Mouse (Mus musculus): ENCODE data around the gene Arhgef1. TPM values are rescaled to one million over a fixed set of nuclear protein-coding genes. Genes with fewer than 3 reads are reported as not detected.

Gene Arhgef1
- total RNA-seq, 4 experiments from 2014 or later: 31.8 to 45.5 (median 43.8) TPM

DNA sequence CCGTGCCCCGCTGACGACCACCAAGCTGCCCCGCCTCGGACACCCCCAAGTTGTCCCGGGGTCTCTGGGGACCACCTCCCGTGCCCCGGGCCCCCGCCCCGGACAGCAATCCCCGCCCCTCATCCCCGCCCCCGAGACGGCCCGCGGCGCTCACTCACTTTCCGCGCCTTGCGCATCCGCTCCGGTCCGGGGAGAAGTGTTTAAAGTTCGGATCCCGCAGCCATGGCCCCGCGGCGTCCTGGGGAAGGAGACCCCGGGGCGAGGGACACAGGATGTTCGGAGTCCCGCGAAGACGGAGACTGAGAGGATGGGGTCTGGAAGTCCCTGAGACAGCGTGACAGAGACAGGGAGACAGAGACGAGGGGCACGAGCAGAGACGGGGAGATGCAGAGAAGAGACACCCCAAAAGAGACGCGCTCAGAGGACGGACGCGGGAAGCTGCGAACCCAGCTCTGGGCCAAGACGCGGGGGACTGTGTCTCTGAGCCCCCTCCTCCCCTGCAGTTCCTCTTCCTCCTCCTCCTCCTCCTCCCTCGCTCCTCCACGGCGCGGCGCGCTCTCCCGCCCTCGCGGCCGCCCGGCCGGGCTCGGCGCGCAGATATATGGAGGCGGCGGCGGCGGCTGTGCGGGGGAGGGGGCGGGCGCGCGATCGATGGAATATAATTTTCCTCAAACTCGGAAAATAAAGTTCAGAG is 41.7 kb downstream of the Arhgef1 start, which contains the start of gene Gm4881:
Gene Gm4881 (minus strand): TSS at position 238 of the 694 bp plus-strand sequence.
- DNase-seq (ENCODE audit: low spot score): no peak

DNA sequence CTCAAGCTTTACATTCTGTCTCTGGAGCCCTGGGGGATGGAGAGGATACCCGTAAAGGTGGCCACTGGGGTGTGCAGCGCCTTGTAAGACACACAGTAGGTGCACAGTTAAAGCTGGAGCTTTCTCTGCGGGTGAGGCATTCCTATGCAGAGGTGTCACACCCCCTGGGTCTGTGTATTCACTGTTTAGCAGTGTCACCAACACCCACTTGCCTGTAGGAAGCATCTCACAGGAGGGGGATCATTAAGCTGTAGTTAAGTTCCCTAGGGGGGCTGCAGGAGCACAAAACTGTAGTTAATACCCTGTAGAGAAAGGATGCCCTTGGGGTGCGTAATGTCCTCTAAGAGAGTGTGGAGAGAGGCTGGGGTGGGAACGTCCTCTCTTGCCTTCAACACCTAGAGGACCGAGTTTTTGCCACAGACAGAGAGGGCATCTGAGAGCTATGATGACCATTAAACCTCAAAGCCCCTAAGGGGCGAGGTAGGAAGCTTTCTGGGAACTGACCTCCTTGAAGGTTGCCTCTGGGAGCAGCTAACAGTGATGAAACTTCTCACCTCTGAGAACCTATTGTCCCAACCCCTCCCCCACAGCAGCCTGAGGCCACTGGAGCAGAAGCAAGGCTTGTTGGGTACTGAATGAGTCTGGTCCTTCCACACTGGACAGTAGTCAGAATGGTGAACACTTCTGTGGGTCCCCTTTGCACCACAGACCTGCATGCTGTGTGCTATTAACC is 44.8 kb downstream of the Arhgef1 start:
- DNase-seq (ENCODE audit: low spot score): no peak

- no peak for DNase-seq (ENCODE audit: low spot score)
Observed at GRCm38 (mm10) chr7:24948774-24949173, 46.1 kb downstream of the Arhgef1 start.

- DNase-seq (ENCODE audit: low spot score): peak; percentile 48
Observed at GRCm38 (mm10) chr7:24949958-24950623, 47.4 kb downstream of the Arhgef1 start.

- DNase-seq (ENCODE audit: low spot score): no peak
Observed at GRCm38 (mm10) chr7:24953966-24954365, 51.3 kb downstream of the Arhgef1 start.

- no peak for DNase-seq (ENCODE audit: low spot score)
Observed at GRCm38 (mm10) chr7:24954450-24954849, 51.7 kb downstream of the Arhgef1 start.

DNA sequence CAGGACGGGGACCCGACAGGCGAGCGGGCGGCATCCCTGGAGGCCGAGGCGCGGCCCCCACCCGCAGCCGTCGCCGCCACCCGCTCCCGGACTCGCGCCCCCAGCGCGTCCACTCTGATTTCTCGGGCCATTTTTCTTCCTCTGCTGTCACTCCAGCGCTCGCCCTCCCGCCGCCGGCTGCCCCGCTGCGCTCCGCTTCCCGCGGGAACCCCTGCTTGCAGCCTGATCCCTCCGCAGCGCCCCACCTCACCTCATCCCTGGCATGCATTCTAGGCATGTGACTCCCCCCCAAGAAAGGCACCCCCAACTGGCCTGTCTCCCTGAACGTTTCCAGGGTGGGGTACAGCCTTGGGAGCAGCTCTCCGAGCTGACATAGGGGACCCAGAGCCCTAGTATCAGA is 52.5 kb downstream of the Arhgef1 start:
- no peak for DNase-seq (ENCODE audit: low spot score)

GRCm38 (mm10) chr7:24964288-24964687 is 61.6 kb downstream of the Arhgef1 start:
- no peak for DNase-seq (ENCODE audit: low spot score)

DNA sequence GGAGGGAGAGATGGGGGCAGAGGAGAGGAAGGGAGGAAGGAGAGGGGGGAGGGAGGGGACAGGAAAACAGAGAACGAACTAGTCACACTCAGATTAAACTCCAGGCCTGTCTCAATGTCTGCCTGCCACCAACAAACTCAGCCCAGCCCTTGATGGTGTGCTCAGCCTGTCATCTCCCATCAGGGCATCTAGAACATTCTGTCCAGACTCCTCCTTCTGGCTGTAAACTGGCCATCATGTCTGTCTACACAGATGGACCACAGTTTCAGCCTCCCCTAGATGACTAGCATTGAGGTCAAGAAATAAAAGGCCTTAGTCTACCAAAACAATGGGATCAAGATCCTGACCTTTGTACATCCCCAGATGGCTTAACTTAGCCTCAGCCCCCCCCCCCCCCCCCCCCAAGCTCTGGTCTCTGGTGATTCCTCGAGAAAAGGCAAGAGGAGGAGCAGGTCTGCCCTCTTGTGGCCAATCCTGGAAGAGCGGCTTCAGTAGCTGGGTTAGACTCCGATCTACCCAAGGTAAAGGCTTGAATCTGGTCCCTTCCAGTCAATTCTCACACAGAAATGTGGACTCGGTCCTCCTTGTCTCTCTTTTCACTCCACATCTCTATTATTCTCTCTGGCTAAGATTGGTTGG is 62.3 kb downstream of the Arhgef1 start:
- DNase-seq (ENCODE audit: low spot score): peak; percentile 77

DNA sequence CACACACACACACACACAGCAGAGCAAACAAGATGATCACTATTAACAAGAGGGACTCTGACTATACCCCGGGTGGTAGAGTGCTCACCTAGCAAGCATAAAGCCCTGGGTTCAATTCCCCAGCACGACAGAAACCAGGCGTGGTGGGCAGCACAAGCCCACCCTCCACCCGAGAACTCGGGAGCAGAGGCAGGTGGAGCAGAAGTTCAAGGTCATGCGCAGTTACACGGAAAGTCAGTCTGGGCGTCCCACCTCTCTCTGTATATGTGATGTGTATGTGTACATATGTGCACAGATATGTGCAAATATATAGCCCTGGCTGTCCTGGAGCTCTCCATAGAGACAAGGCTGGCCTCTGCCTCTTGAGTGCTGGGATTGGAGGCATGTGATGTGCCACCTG is 65.3 kb downstream of the Arhgef1 start:
- DNase-seq (ENCODE audit: low spot score): no peak

GRCm38 (mm10) chr7:24968463-24968862 is 65.8 kb downstream of the Arhgef1 start:
- DNase-seq (ENCODE audit: low spot score): no peak

- DNase-seq (ENCODE audit: low spot score): no peak
Observed at GRCm38 (mm10) chr7:24969805-24970204, 67.1 kb downstream of the Arhgef1 start.

GRCm38 (mm10) chr7:24970341-24970740 is 67.6 kb downstream of the Arhgef1 start:
- DNase-seq (ENCODE audit: low spot score): no peak

DNA sequence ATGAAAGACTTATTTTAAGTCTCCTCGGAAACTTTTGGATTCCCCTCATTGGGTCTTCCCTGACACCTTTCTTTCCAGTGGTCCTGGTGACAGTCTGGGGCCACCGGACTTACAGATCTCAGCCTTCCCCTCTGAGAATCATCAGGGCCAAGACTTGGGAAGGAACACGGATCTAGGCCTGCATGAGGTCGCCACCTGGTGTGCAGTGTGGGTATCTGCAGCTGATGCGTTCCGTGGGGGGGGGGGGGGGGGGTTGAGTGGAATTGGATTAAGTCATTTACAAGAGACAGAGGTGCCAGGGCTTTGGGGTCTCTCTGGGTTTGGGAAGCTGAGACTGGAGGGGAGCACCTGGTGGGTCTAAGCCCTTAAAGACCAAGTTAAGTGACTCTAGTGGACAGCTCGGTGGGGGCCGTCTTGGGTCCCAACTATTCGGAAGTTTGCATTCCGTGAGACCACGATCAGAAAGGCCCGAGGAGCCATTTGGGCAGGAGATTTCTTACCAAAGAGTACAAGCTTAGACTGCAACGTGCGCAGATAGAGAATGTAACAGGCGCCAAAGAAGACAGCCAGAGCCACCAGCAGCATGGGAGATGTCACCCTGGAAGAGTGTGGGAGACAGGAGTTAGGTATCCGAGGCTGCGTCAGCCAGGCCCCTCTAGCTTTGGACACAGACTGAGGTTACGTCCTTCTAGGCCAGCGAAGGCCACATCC is 68.7 kb downstream of the Arhgef1 start:
- DNase-seq (ENCODE audit: low spot score): no peak

DNA sequence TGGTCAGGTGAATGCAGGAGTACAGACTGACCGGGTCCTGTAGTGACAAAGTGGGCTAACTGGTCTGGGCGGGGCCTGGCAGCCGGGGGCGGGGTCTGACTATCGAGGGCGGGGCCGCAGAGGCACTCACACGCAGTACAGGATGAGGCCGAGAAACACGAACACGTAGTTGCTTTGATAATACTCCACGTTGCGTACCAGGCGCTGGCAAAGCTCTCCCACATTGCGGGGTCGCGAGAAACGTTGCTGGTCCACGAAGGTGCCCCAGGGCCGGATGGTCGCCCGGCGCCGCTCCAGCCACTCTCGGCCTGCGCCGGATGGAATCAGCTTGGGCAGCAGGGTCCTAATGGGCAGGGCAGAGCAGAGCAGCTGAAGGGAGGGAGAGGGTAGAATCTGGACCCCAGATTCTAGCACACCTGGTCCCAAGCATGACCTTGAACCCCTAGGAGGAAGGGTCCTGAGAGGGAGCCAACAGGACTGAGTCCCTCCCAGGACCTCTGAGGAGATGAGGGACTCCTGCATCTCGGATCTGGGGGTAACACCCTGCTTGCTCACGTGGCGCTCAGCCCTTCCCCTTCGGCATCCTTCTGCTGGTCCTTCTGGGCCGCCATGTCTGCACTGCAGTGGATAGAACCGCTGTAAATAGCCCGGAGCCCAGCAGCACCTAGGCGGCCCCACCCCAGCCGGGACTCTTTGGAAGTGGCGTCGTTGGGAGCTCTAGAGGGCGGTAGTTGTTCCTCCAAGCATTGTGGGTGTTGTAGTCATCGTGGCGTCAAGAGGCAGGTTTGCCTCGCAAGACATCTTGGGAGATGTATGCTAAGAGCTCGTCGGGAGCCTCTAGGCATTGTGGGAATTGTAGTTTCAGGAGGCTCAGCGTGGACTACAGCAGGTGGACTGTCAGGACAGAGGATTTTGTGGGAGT is 69.5 kb downstream of the Arhgef1 start, which contains the start of gene Rabac1:
Gene Rabac1 (minus strand): TSS at position 783 of the 922 bp plus-strand sequence.
- DNase-seq (ENCODE audit: low spot score): peak; percentile 97

- no peak for DNase-seq (ENCODE audit: low spot score)
Observed at GRCm38 (mm10) chr7:24973208-24973607, 70.5 kb downstream of the Arhgef1 start.

GRCm38 (mm10) chr7:24973902-24974301 is 71.2 kb downstream of the Arhgef1 start:
- no peak for DNase-seq (ENCODE audit: low spot score)

- peak; percentile 24 for DNase-seq (ENCODE audit: low spot score)
Observed at GRCm38 (mm10) chr7:24974893-24975595, 72.3 kb downstream of the Arhgef1 start.
